ENCODE assay signal across 8 mouse cellular contexts in genomic region chr11:78886693-78887092, GRCm38 (mm10). TPM values are rescaled to one million over a fixed set of nuclear protein-coding genes. Genes with fewer than 3 reads are reported as not detected.
DNase-seq lines count a peak whose midpoint lies in the region; ATAC-seq lines count a peak whose summit lies in the region.

No protein-coding gene starts in this region.

- peaks cover 12% of the 10 kb centered on the region for H3K4me1 ChIP-seq in forebrain, embryonic 11.5 days (replicated peaks; ENCODE audit: control insufficient read depth, insufficient read depth, low read length)
- peaks cover 15% of the 10 kb centered on the region for H3K4me1 ChIP-seq in limb, embryonic 10.5 days

- H3K36me3 ChIP-seq in forebrain, embryonic 11.5 days (ENCODE audit: control insufficient read depth, insufficient read depth, low read length): no peaks in the 10 kb centered on the region
- no peaks in the 10 kb centered on the region for H3K36me3 ChIP-seq in limb, embryonic 10.5 days

- H3K9ac ChIP-seq in forebrain, embryonic 11.5 days (ENCODE audit: low read length): no peak overlapping the region

- H3K4me2 ChIP-seq in forebrain, embryonic 11.5 days (ENCODE audit: low read depth, low read length, severe bottlenecking): 0 out of 2 replicates have a peak overlapping the region, but pooled peaks have one; percentile 11

- H3K27ac ChIP-seq in forebrain, embryonic 11.5 days (ENCODE audit: low read depth, low read length): peak overlapping the region; percentile 86
- peak overlapping the region; percentile 72 for H3K27ac ChIP-seq in limb, embryonic 10.5 days

- peak; percentile 2 for DNase-seq in cerebellum, adult 9-11 months
- DNase-seq in cerebellum, adult 11-12 months: no peak
- DNase-seq in 3134 (ENCODE audit: extremely low read depth, insufficient read length, low spot score): peak; percentile 68
- DNase-seq in forebrain, embryonic 11.5 days (ENCODE audit: low spot score): no peak
- peak; percentile 30 for DNase-seq in limb, embryonic 10.5 days (ENCODE audit: low spot score)
- no peak for DNase-seq in right cerebral cortex, postnatal 25 days
- DNase-seq in left cerebral cortex, adult 9 months (ENCODE audit: low spot score in 2 of 2): no peak
- no peak for DNase-seq in spleen, postnatal 36 days (ENCODE audit: low spot score in 2 of 2)

- 11% methylated on average over 1 of the region's 1 CpGs for WGBS in forebrain, embryonic 11.5 days
- 68% methylated on average over 1 of the region's 1 CpGs for WGBS in limb, embryonic 10.5 days

- ATAC-seq in forebrain, embryonic 11.5 days (replicated peaks; ENCODE audit: low FRiP score): peak; percentile 21; the same call in 1 of the 2 replicates

- no peaks in the 10 kb centered on the region for H3K27me3 ChIP-seq in forebrain, embryonic 11.5 days (ENCODE audit: control insufficient read depth, insufficient read depth, low read length)
- no peaks in the 10 kb centered on the region for H3K27me3 ChIP-seq in limb, embryonic 10.5 days (ENCODE audit: low read depth, poor library complexity, severe bottlenecking)

- no peaks in the 10 kb centered on the region for H3K9me3 ChIP-seq in forebrain, embryonic 11.5 days (ENCODE audit: control insufficient read depth, low read length)
- H3K9me3 ChIP-seq in limb, embryonic 10.5 days (replicated peaks): no peaks in the 10 kb centered on the region

- H3K4me3 ChIP-seq in forebrain, embryonic 11.5 days (ENCODE audit: low read depth, low read length): no peak overlapping the region
- H3K4me3 ChIP-seq in limb, embryonic 10.5 days: no peak overlapping the region

RNA-seq across cellular contexts. Expression of gene Nos2, which starts 33.9 kb away (rescaled TPM):
- 0.75 and 0.88 TPM in 2 replicates for polyA plus RNA-seq in forebrain, embryonic 11.5 days (2014; fragmentation: Nextera tagmentation; extraction: Ambion mirVana)
- polyA plus RNA-seq in limb, embryonic 10.5 days (2016; fragmentation: Nextera tagmentation; extraction: Ambion mirVana): 0.85 and 1.4 TPM in 2 replicates

Comparison
In these comparisons a context has a peak if more than half of its experiments do, and no peak if none do; other contexts are left out.
1. DNase-seq: peak in cerebellum, adult 9-11 months (single experiment), 3134 (single experiment) and limb, embryonic 10.5 days (single experiment); none in cerebellum, adult 11-12 months (single experiment), forebrain, embryonic 11.5 days (single experiment), right cerebral cortex, postnatal 25 days (single experiment), left cerebral cortex, adult 9 months (0 of 2) and spleen, postnatal 36 days (0 of 2).